Mouse (Mus musculus): ENCODE data around the gene Traf3ip1. TPM values are rescaled to one million over a fixed set of nuclear protein-coding genes. Genes with fewer than 3 reads are reported as not detected.

Traf3ip1 gene
- polyA plus RNA-seq, 1 experiment from 2014 or later = 8.0 TPM

- no peak for ATAC-seq (ENCODE audit: insufficient read depth)
- no peak overlapping the region for H3K27ac ChIP-seq (ENCODE audit: low read depth)
- H3K4me1 ChIP-seq (ENCODE audit: insufficient read depth) = peaks cover 22% of the 10 kb centered on the region
Observed at GRCm38 (mm10) chr1:91451547-91452084, 42.8 kb upstream of the Traf3ip1 start.

DNA sequence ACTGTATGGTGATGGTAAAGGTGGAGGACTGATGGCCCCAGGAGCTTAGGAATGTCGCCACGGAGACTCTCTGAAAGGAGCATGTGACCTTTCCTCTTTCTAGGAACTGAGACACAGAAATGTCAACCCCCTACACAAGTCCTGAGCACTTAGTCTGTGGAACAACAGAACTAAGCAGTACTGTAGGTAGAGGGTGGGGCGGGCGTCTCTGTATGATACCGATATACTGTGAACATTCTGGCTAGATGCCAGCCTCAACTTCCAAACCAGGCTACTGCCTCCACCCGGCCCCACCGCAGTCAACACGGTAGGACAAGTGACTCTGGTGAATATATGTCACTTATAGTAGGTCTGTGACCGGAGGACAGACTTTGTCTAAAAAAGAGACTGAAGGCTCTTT is 40.5 kb upstream of the Traf3ip1 start:
- Histone ChIP-seq H3K27me3 (ENCODE audit: insufficient read depth, low read length) (no peaks in the 10 kb centered on the region), H3K4me2 (no peak overlapping the region), H3K4me1 (ENCODE audit: insufficient read depth) (peaks cover 33% of the 10 kb centered on the region), H3K4me3 (ENCODE audit: low read depth, low read length) (no peak overlapping the region), H3K9me3 (ENCODE audit: low read depth, low read length) (no peaks in the 10 kb centered on the region), H3K36me3 (ENCODE audit: insufficient read depth) (peaks cover 5% of the 10 kb centered on the region; the same call in 1 of the 2 replicates), H3K9ac (no peak overlapping the region), H3K27ac (ENCODE audit: low read depth) (0 out of 2 replicates have a peak overlapping the region, but pooled peaks have one; percentile 40)
- no peak for TF ChIP-seq CTCF (IDR thresholded peaks at IDR 0.05; ENCODE audit: low read depth)
- 66% methylated on average over 9 of the region's 9 CpGs for WGBS
- ATAC-seq (ENCODE audit: insufficient read depth) = no peak
- DNase-seq = no peak

More at GRCm38 (mm10) chr1:91451547-91452084, 42.8 kb upstream of the Traf3ip1 start:
- no peaks in the 10 kb centered on the region for H3K9me3 ChIP-seq (ENCODE audit: low read depth, low read length)
- no peak for TF ChIP-seq CTCF (IDR thresholded peaks at IDR 0.05; ENCODE audit: low read depth)
- H3K4me3 ChIP-seq (ENCODE audit: low read depth, low read length) = no peak overlapping the region
- no peaks in the 10 kb centered on the region for H3K27me3 ChIP-seq (ENCODE audit: insufficient read depth, low read length)
- peaks cover 19% of the 10 kb centered on the region for H3K36me3 ChIP-seq (ENCODE audit: insufficient read depth)
- WGBS = 44% methylated on average over 5 of the region's 5 CpGs
- no peak overlapping the region for H3K4me2 ChIP-seq
- H3K9ac ChIP-seq = no peak overlapping the region
- DNase-seq = no peak

DNA sequence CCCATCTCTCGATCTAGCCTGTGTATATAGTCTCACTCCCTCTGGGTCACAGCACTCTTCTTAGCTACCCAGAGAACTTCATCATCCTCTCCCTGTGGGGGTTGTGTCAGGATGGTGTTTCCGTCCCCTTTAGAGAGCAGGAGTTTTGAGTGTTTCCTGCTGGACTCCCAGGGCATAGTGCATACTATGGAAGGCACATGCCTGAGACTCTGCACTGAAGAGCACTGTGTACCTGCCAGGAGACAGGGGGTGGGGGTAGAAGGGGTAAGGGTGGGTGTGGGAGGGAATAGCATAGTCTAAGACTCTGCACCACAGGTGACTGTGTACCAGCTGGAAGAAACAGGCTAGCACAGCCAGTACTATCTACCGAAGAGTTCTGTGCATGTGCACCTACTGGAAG is 40.1 kb upstream of the Traf3ip1 start:
- H3K9ac ChIP-seq = no peak overlapping the region

GRCm38 (mm10) chr1:91454927-91455326 is 39.5 kb upstream of the Traf3ip1 start:
- H3K27ac ChIP-seq (ENCODE audit: low read depth) = peak overlapping the region; percentile 97; the same call in 1 of the 2 replicates
- H3K4me2 ChIP-seq = 0 out of 2 replicates have a peak overlapping the region, but pooled peaks have one; percentile 89
- ATAC-seq (ENCODE audit: insufficient read depth) = no peak
- 81% methylated on average over 3 of the region's 3 CpGs for WGBS
- DNase-seq = no peak
- H3K36me3 ChIP-seq (ENCODE audit: insufficient read depth) = peaks cover 5% of the 10 kb centered on the region; the same call in 1 of the 2 replicates
- TF ChIP-seq CTCF (IDR thresholded peaks at IDR 0.05; ENCODE audit: low read depth) = no peak
- H3K27me3 ChIP-seq (ENCODE audit: insufficient read depth, low read length) = no peaks in the 10 kb centered on the region
- H3K9ac ChIP-seq = no peak overlapping the region
- no peak overlapping the region for H3K4me3 ChIP-seq (ENCODE audit: low read depth, low read length)
- no peaks in the 10 kb centered on the region for H3K9me3 ChIP-seq (ENCODE audit: low read depth, low read length)
- peaks cover 36% of the 10 kb centered on the region for H3K4me1 ChIP-seq (ENCODE audit: insufficient read depth)

More for the DNA sequence above, 40.1 kb upstream of the Traf3ip1 start:
- Histone ChIP-seq H3K27me3 (ENCODE audit: insufficient read depth, low read length) (no peaks in the 10 kb centered on the region), H3K27ac (ENCODE audit: low read depth) (0 out of 2 replicates have a peak overlapping the region, but pooled peaks have one; percentile 48), H3K4me1 (ENCODE audit: insufficient read depth) (peaks cover 33% of the 10 kb centered on the region), H3K36me3 (ENCODE audit: insufficient read depth) (peaks cover 5% of the 10 kb centered on the region; the same call in 1 of the 2 replicates), H3K9me3 (ENCODE audit: low read depth, low read length) (no peaks in the 10 kb centered on the region), H3K4me2 (no peak overlapping the region), H3K4me3 (ENCODE audit: low read depth, low read length) (no peak overlapping the region)
- TF ChIP-seq CTCF (IDR thresholded peaks at IDR 0.05; ENCODE audit: low read depth) = no peak
- DNase-seq (no peak), ATAC-seq (ENCODE audit: insufficient read depth) (no peak)
- WGBS = 67% methylated on average over 3 of the region's 3 CpGs

DNA sequence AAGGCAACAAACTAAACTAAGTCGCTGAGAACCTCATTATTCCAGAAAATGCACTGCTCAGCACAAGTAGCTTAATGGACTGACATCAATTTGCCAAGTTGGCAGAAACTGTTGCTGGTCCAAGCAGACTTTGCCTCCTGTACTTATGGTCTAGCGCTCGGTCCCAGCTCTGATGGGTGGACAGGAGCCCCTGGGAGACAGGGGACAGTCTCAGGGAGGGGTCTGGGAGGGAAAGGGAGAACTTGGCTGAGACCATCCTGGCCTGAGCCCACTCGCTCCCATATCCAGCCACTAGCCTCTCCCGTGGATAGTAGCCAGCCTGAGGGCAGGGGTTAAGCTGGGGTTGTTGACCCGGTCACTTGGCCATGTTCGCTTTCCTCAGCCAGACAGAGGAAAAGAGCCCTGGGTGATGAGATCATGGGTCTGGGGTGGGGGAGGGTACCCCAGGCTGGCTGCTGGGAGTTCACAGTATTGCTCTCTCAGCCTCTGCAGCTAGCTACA is 38.7 kb upstream of the Traf3ip1 start:
- Histone ChIP-seq H3K27me3 (ENCODE audit: insufficient read depth, low read length) (no peaks in the 10 kb centered on the region), H3K4me3 (ENCODE audit: low read depth, low read length) (peak overlapping the region; percentile 19; the same call in 1 of the 2 replicates), H3K9me3 (ENCODE audit: low read depth, low read length) (no peaks in the 10 kb centered on the region), H3K27ac (ENCODE audit: low read depth) (peak overlapping the region; percentile 97), H3K4me2 (peak overlapping the region; percentile 89), H3K36me3 (ENCODE audit: insufficient read depth) (no peaks in the 10 kb centered on the region), H3K9ac (peak overlapping the region; percentile 42), H3K4me1 (ENCODE audit: insufficient read depth) (peaks cover 42% of the 10 kb centered on the region)
- TF ChIP-seq CTCF (IDR thresholded peaks at IDR 0.05; ENCODE audit: low read depth) = no peak
- no peak for ATAC-seq (ENCODE audit: insufficient read depth)
- DNase-seq = peak; percentile 55
- 28% methylated on average over 7 of the region's 7 CpGs for WGBS

DNA sequence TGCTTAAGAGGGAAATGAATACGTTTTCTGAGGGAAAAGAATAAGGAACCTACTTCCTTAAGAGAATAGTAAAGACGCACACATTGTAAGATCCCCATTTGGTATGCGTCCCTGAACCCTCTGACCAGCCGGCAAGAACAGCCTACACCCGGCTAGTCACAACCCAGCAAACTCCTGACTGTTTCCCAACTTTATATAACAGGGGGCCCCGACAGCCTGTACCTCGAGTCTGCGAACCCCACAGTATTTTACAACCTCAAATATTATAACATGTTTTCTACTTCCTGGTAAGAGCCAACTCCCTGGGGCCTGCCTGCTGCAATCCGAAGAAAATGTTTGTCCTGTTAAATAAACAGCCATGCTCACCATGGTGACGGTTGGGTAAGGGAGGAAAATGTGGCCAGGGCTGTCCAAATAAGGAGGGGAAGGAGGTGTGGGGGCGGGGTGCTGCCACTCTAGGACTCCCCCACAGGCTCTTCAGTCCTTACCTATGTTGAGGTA is 38.1 kb upstream of the Traf3ip1 start:
- Histone ChIP-seq H3K27me3 (ENCODE audit: insufficient read depth, low read length) (no peaks in the 10 kb centered on the region), H3K9me3 (ENCODE audit: low read depth, low read length) (no peaks in the 10 kb centered on the region), H3K4me2 (peak overlapping the region; percentile 89), H3K9ac (peak overlapping the region; percentile 42), H3K4me3 (ENCODE audit: low read depth, low read length) (peak overlapping the region; percentile 19; the same call in 1 of the 2 replicates), H3K27ac (ENCODE audit: low read depth) (peak overlapping the region; percentile 97), H3K4me1 (ENCODE audit: insufficient read depth) (peaks cover 38% of the 10 kb centered on the region), H3K36me3 (ENCODE audit: insufficient read depth) (no peaks in the 10 kb centered on the region)
- WGBS = 9% methylated on average over 11 of the region's 11 CpGs
- DNase-seq (peak; percentile 83), ATAC-seq (ENCODE audit: insufficient read depth) (peak; percentile 9)
- TF ChIP-seq CTCF (IDR thresholded peaks at IDR 0.05; ENCODE audit: low read depth) = no peak

GRCm38 (mm10) chr1:91457116-91457515 is 37.3 kb upstream of the Traf3ip1 start:
- Histone ChIP-seq H3K27me3 (ENCODE audit: insufficient read depth, low read length) (no peaks in the 10 kb centered on the region), H3K4me2 (peak overlapping the region; percentile 89), H3K9me3 (ENCODE audit: low read depth, low read length) (no peaks in the 10 kb centered on the region), H3K4me3 (ENCODE audit: low read depth, low read length) (no peak overlapping the region), H3K27ac (ENCODE audit: low read depth) (peak overlapping the region; percentile 97), H3K4me1 (ENCODE audit: insufficient read depth) (peaks cover 38% of the 10 kb centered on the region), H3K9ac (no peak overlapping the region), H3K36me3 (ENCODE audit: insufficient read depth) (no peaks in the 10 kb centered on the region)
- no peak for TF ChIP-seq CTCF (IDR thresholded peaks at IDR 0.05; ENCODE audit: low read depth)
- DNase-seq (no peak), ATAC-seq (ENCODE audit: insufficient read depth) (no peak)
- 71% methylated on average over 4 of the region's 4 CpGs for WGBS

All from lung, embryonic 14.5 days (tissue).